Mouse (Mus musculus): ENCODE results near the gene Ndufb10. TPM values are rescaled to one million over a fixed set of nuclear protein-coding genes. Genes with fewer than 3 reads are reported as not detected.

Ndufb10 gene
- polyA plus RNA-seq, 1 experiment from 2014 or later: 321 TPM

- peak overlapping the region; percentile 46; the same call in 1 of the 2 replicates for H3K27ac ChIP-seq (ENCODE audit: low read depth, low read length)
- H3K27me3 ChIP-seq (replicated peaks; ENCODE audit: control insufficient read depth, insufficient read depth, low read length): no peaks in the 10 kb centered on the region
- peaks cover 12% of the 10 kb centered on the region for H3K4me1 ChIP-seq (replicated peaks; ENCODE audit: control insufficient read depth, insufficient read depth, low read length)
- peak overlapping the region; percentile 90 for H3K4me2 ChIP-seq
- H3K9ac ChIP-seq (ENCODE audit: low read depth, low read length): peak overlapping the region; percentile 77
- peak overlapping the region; percentile 71 for H3K4me3 ChIP-seq (ENCODE audit: low read depth, low read length)
- H3K36me3 ChIP-seq (ENCODE audit: control insufficient read depth, insufficient read depth, low read length): no peaks in the 10 kb centered on the region
- no peaks in the 10 kb centered on the region for H3K9me3 ChIP-seq (ENCODE audit: control insufficient read depth, low read length)
- ATAC-seq (replicated peaks; ENCODE audit: low FRiP score) (no peak), DNase-seq (ENCODE audit: low spot score) (no peak)
- WGBS: 23% methylated on average over 8 of the region's 8 CpGs
These were observed 13.0 kb upstream of the Ndufb10 start for GRCm38 (mm10) chr17:24737135-24737810.

- Histone ChIP-seq H3K9me3 (ENCODE audit: control insufficient read depth, low read length) (no peaks in the 10 kb centered on the region), H3K36me3 (ENCODE audit: control insufficient read depth, insufficient read depth, low read length) (no peaks in the 10 kb centered on the region), H3K4me2 (peak within 1 kb of the TSS; percentile 90), H3K9ac (ENCODE audit: low read depth, low read length) (peak within 1 kb of the TSS; percentile 77), H3K4me3 (ENCODE audit: low read depth, low read length) (peak within 1 kb of the TSS; percentile 71), H3K4me1 (replicated peaks; ENCODE audit: control insufficient read depth, insufficient read depth, low read length) (peaks cover 12% of the 10 kb centered on the region), H3K27ac (ENCODE audit: low read depth, low read length) (peak within 1 kb of the TSS; percentile 49), H3K27me3 (replicated peaks; ENCODE audit: control insufficient read depth, insufficient read depth, low read length) (no peaks in the 10 kb centered on the region)
- ATAC-seq (replicated peaks; ENCODE audit: low FRiP score) (peak; percentile 96), DNase-seq (ENCODE audit: low spot score) (peak; percentile 94)
- WGBS: under 1% methylated on average over 29 of the region's 29 CpGs
These were observed 12.2 kb upstream of the Ndufb10 start, which contains the start of gene Msrb1 for GRCm38 (mm10) chr17:24736330-24737051. Gene Msrb1 (plus strand): TSS chr17:24736642.

DNA sequence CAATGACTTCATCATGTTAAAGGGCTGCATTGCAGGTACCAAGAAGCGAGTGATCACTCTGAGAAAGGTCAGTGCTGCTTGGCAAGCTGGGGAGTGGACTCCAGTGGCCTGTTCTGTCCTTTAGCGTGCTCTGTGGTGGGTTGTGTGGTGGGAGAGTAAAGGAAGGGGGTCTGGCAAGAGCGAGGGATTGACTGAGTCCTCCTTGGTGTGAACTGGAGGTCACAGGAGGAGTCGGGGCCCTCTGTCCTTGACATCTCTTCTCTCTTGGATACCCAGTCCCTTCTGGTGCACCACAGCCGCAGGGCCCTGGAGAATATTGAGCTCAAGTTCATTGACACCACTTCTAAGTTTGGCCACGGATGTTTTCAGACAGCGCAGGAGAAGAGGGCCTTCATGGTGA lies 11.2 kb upstream of the Ndufb10 start:
- ATAC-seq (replicated peaks; ENCODE audit: low FRiP score) (no peak), DNase-seq (ENCODE audit: low spot score) (no peak)
- H3K9ac ChIP-seq (ENCODE audit: low read depth, low read length): peak overlapping the region; percentile 66
- no peaks in the 10 kb centered on the region for H3K9me3 ChIP-seq (ENCODE audit: control insufficient read depth, low read length)
- peaks cover 12% of the 10 kb centered on the region for H3K4me1 ChIP-seq (replicated peaks; ENCODE audit: control insufficient read depth, insufficient read depth, low read length)
- H3K4me2 ChIP-seq: peak overlapping the region; percentile 90
- WGBS: 82% methylated on average over 7 of the region's 7 CpGs
- peak overlapping the region; percentile 49 for H3K27ac ChIP-seq (ENCODE audit: low read depth, low read length)
- H3K36me3 ChIP-seq (ENCODE audit: control insufficient read depth, insufficient read depth, low read length): no peaks in the 10 kb centered on the region
- no peaks in the 10 kb centered on the region for H3K27me3 ChIP-seq (replicated peaks; ENCODE audit: control insufficient read depth, insufficient read depth, low read length)
- 0 out of 2 replicates have a peak overlapping the region, but pooled peaks have one; percentile 71 for H3K4me3 ChIP-seq (ENCODE audit: low read depth, low read length)

- Histone ChIP-seq H3K4me2 (no peak overlapping the region), H3K9me3 (ENCODE audit: control insufficient read depth, low read length) (no peaks in the 10 kb centered on the region)
- 81% methylated on average over 1 of the region's 1 CpGs for WGBS
These were observed 10.2 kb upstream of the Ndufb10 start for GRCm38 (mm10) chr17:24734513-24734912.

GRCm38 (mm10) chr17:24733434-24734050 lies 9.3 kb upstream of the Ndufb10 start:
- Histone ChIP-seq H3K9me3 (ENCODE audit: control insufficient read depth, low read length) (no peaks in the 10 kb centered on the region), H3K36me3 (ENCODE audit: control insufficient read depth, insufficient read depth, low read length) (no peaks in the 10 kb centered on the region), H3K9ac (ENCODE audit: low read depth, low read length) (no peak overlapping the region), H3K27me3 (replicated peaks; ENCODE audit: control insufficient read depth, insufficient read depth, low read length) (no peaks in the 10 kb centered on the region), H3K4me1 (replicated peaks; ENCODE audit: control insufficient read depth, insufficient read depth, low read length) (peaks cover 12% of the 10 kb centered on the region), H3K4me3 (ENCODE audit: low read depth, low read length) (no peak overlapping the region), H3K4me2 (no peak overlapping the region), H3K27ac (ENCODE audit: low read depth, low read length) (no peak overlapping the region)
- ATAC-seq (replicated peaks; ENCODE audit: low FRiP score) (no peak), DNase-seq (ENCODE audit: low spot score) (no peak)
- WGBS: 87% methylated on average over 21 of the region's 21 CpGs

More at GRCm38 (mm10) chr17:24734513-24734912, 10.2 kb upstream of the Ndufb10 start:
- ATAC-seq (replicated peaks; ENCODE audit: low FRiP score): no peak
- DNase-seq (ENCODE audit: low spot score): no peak
- Histone ChIP-seq H3K4me1 (replicated peaks; ENCODE audit: control insufficient read depth, insufficient read depth, low read length) (peaks cover 12% of the 10 kb centered on the region), H3K36me3 (ENCODE audit: control insufficient read depth, insufficient read depth, low read length) (no peaks in the 10 kb centered on the region), H3K27me3 (replicated peaks; ENCODE audit: control insufficient read depth, insufficient read depth, low read length) (no peaks in the 10 kb centered on the region), H3K9ac (ENCODE audit: low read depth, low read length) (no peak overlapping the region), H3K27ac (ENCODE audit: low read depth, low read length) (no peak overlapping the region), H3K4me3 (ENCODE audit: low read depth, low read length) (no peak overlapping the region)

- H3K36me3 ChIP-seq (ENCODE audit: control insufficient read depth, insufficient read depth, low read length): no peaks in the 10 kb centered on the region
- H3K4me1 ChIP-seq (replicated peaks; ENCODE audit: control insufficient read depth, insufficient read depth, low read length): peaks cover 9% of the 10 kb centered on the region; the same call in 1 of the 2 replicates
- DNase-seq (ENCODE audit: low spot score): no peak
- no peak overlapping the region for H3K4me2 ChIP-seq
- no peaks in the 10 kb centered on the region for H3K27me3 ChIP-seq (replicated peaks; ENCODE audit: control insufficient read depth, insufficient read depth, low read length)
- H3K9me3 ChIP-seq (ENCODE audit: control insufficient read depth, low read length): no peaks in the 10 kb centered on the region
- WGBS: 81% methylated on average over 12 of the region's 12 CpGs
- H3K4me3 ChIP-seq (ENCODE audit: low read depth, low read length): no peak overlapping the region
- no peak for ATAC-seq (replicated peaks; ENCODE audit: low FRiP score)
- H3K9ac ChIP-seq (ENCODE audit: low read depth, low read length): no peak overlapping the region
- H3K27ac ChIP-seq (ENCODE audit: low read depth, low read length): no peak overlapping the region
These were observed 8.1 kb upstream of the Ndufb10 start for GRCm38 (mm10) chr17:24732233-24732935.

- no peak for DNase-seq (ENCODE audit: low spot score)
- Histone ChIP-seq H3K4me3 (ENCODE audit: low read depth, low read length) (no peak overlapping the region), H3K36me3 (ENCODE audit: control insufficient read depth, insufficient read depth, low read length) (no peaks in the 10 kb centered on the region), H3K9ac (ENCODE audit: low read depth, low read length) (no peak overlapping the region), H3K9me3 (ENCODE audit: control insufficient read depth, low read length) (no peaks in the 10 kb centered on the region), H3K4me2 (no peak overlapping the region), H3K27me3 (replicated peaks; ENCODE audit: control insufficient read depth, insufficient read depth, low read length) (no peaks in the 10 kb centered on the region), H3K27ac (ENCODE audit: low read depth, low read length) (no peak overlapping the region), H3K4me1 (replicated peaks; ENCODE audit: control insufficient read depth, insufficient read depth, low read length) (peaks cover 3% of the 10 kb centered on the region; the same call in 1 of the 2 replicates)
- no peak for ATAC-seq (replicated peaks; ENCODE audit: low FRiP score)
- 77% methylated on average over 14 of the region's 14 CpGs for WGBS
These were observed 6.5 kb upstream of the Ndufb10 start for GRCm38 (mm10) chr17:24730787-24731186.

DNA sequence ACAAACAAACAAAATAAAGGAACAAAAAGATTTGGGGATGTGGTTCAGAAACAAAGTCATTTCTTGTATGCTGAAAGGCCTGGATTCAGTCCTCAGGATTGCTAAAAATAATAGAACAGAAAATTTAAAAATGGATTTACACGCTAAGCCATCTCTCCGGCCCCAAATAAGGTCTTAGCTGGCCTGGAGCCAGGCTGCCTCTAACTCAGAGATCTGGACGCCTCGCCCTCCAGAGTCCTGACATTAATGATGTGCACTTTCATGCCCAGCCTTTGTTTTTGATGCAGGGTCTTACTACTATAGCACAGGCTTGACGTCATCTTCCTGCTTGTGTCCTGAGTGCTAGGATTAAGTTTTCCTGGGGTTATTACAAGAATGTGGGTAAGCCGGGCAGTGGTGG lies 4.8 kb upstream of the Ndufb10 start:
- DNase-seq (ENCODE audit: low spot score) (no peak), ATAC-seq (replicated peaks; ENCODE audit: low FRiP score) (no peak)
- H3K4me3 ChIP-seq (ENCODE audit: low read depth, low read length): no peak overlapping the region
- H3K36me3 ChIP-seq (ENCODE audit: control insufficient read depth, insufficient read depth, low read length): no peaks in the 10 kb centered on the region
- 81% methylated on average over 6 of the region's 6 CpGs for WGBS
- no peaks in the 10 kb centered on the region for H3K27me3 ChIP-seq (replicated peaks; ENCODE audit: control insufficient read depth, insufficient read depth, low read length)
- no peaks in the 10 kb centered on the region for H3K4me1 ChIP-seq (replicated peaks; ENCODE audit: control insufficient read depth, insufficient read depth, low read length)
- H3K9ac ChIP-seq (ENCODE audit: low read depth, low read length): no peak overlapping the region
- no peak overlapping the region for H3K27ac ChIP-seq (ENCODE audit: low read depth, low read length)
- H3K9me3 ChIP-seq (ENCODE audit: control insufficient read depth, low read length): no peaks in the 10 kb centered on the region
- no peak overlapping the region for H3K4me2 ChIP-seq

Measured in liver, embryonic 11.5 days (tissue).